Mouse (Mus musculus): ENCODE measurements around the gene Cep250.

Cep250 gene

GRCm38 (mm10) chr2:155973348-155973747 lies 17.1 kb downstream of the Cep250 start:
- DNase-seq, result no peak

- DNase-seq, result peak; percentile 26
Measured at GRCm38 (mm10) chr2:155974087-155974731, 18.0 kb downstream of the Cep250 start.

- DNase-seq, result no peak
Measured at GRCm38 (mm10) chr2:155979328-155979991, 23.2 kb downstream of the Cep250 start.

- no peak for DNase-seq
Measured at GRCm38 (mm10) chr2:155985776-155986175, 29.5 kb downstream of the Cep250 start.

- DNase-seq, result no peak
Measured at GRCm38 (mm10) chr2:155987131-155987530, 30.9 kb downstream of the Cep250 start.

- DNase-seq, result no peak
Measured at GRCm38 (mm10) chr2:155989085-155989484, 32.8 kb downstream of the Cep250 start.

- DNase-seq, result no peak
Measured at GRCm38 (mm10) chr2:155991151-155991550, 34.9 kb downstream of the Cep250 start.

GRCm38 (mm10) chr2:155991863-155992321 lies 35.6 kb downstream of the Cep250 start:
- peak; percentile 35 for DNase-seq

- no peak for DNase-seq
Measured at GRCm38 (mm10) chr2:156005393-156005792, 49.1 kb downstream of the Cep250 start.

- DNase-seq, result peak; percentile 97
Measured at GRCm38 (mm10) chr2:156007888-156008532, 51.8 kb downstream of the Cep250 start, which contains the start of the genes 6430550D23Rik and Ergic3. TSS of gene 6430550D23Rik (minus strand) at chr2:156007977. TSS of gene Ergic3 (plus strand) at chr2:156008045.

GRCm38 (mm10) chr2:156018106-156018505 lies 61.8 kb downstream of the Cep250 start:
- no peak for DNase-seq

GRCm38 (mm10) chr2:156021219-156021618 lies 65.0 kb downstream of the Cep250 start:
- DNase-seq, result no peak

GRCm38 (mm10) chr2:156021765-156022164 lies 65.5 kb downstream of the Cep250 start:
- DNase-seq, result no peak

- DNase-seq, result no peak
Measured at GRCm38 (mm10) chr2:156025482-156025881, 69.2 kb downstream of the Cep250 start.

GRCm38 (mm10) chr2:156039390-156039789 lies 83.1 kb downstream of the Cep250 start:
- DNase-seq, result no peak

- DNase-seq, result no peak
Measured at GRCm38 (mm10) chr2:156042903-156043302, 86.6 kb downstream of the Cep250 start.

GRCm38 (mm10) chr2:156047929-156048328 lies 91.7 kb downstream of the Cep250 start:
- DNase-seq, result no peak

All from right cerebral cortex, postnatal 25 days (tissue).